Mouse (Mus musculus) brain, embryonic 14.5 days (tissue): ENCODE results near the gene Bcas3.

Source experiments
- CTCF ChIP-seq: fragments of 200-500 bp; IDR thresholded peaks from 2 replicates; pipeline ENCODE4 v1.5.1; 2012; ENCODE audit warnings: inconsistent platforms, mild to moderate bottlenecking, moderate library complexity, borderline replicate concordance; ENCODE audit not compliant: insufficient read depth, insufficient read length; ENCODE audit errors: extremely low read depth
- POLR2A ChIP-seq: fragments of 200-500 bp; IDR thresholded peaks from 2 replicates; pipeline ENCODE4 v1.6.1; 2012; ENCODE audit warnings: mild to moderate bottlenecking, inconsistent platforms, borderline replicate concordance; ENCODE audit not compliant: poor library complexity, insufficient read depth, insufficient read length, severe bottlenecking; ENCODE audit errors: extremely low read depth

DNA sequence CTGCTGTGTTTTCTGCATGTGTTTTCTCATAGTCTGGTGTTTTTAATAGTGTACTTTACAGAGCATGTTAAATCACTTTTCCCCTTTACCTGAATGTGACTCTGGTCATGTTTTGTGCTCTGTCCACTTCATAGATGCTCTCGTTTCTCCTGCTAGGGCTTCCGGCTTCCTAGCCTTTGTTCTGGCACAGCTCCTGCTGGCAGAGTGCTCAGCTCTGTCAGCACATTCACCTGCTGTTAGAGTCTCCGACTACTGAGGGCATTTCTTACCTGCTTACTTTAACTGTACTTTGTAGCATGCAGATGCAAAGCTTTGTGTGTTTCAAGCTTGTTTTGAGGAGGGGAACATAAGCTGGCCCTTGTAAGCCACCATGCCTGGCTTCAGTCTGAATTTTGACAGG, 53.6 kb downstream of the Bcas3 start:
- no peak for TF ChIP-seq POLR2A
- no peak for TF ChIP-seq CTCF
